Mouse (Mus musculus): ENCODE measurements around the gene Zfp980.
"Not testable (repeated sequence)": the region's sequence is repeated elsewhere in the genome, so short reads cannot be mapped to it uniquely, and the experiment has no call there.

Zfp980 gene

GRCm38 (mm10) chr4:145670385-145670784, at the start of gene Zfp980:
Gene Zfp980 (plus strand): TSS chr4:145670685.
- not testable (repeated sequence) for H3K27me3 ChIP-seq (ENCODE audit: control insufficient read depth, insufficient read depth, low read length, poor library complexity, severe bottlenecking); DNase-seq (ENCODE audit: low read depth, low spot score); H3K36me3 ChIP-seq (ENCODE audit: control insufficient read depth, insufficient read depth, low read length, poor library complexity, severe bottlenecking)

- not testable (repeated sequence) for H3K27me3 ChIP-seq (ENCODE audit: control insufficient read depth, insufficient read depth, low read length, poor library complexity, severe bottlenecking); H3K36me3 ChIP-seq (ENCODE audit: control insufficient read depth, insufficient read depth, low read length, poor library complexity, severe bottlenecking); DNase-seq (ENCODE audit: low read depth, low spot score)
Measured at GRCm38 (mm10) chr4:145640416-145641185, 29.9 kb upstream of the Zfp980 start.

DNA sequence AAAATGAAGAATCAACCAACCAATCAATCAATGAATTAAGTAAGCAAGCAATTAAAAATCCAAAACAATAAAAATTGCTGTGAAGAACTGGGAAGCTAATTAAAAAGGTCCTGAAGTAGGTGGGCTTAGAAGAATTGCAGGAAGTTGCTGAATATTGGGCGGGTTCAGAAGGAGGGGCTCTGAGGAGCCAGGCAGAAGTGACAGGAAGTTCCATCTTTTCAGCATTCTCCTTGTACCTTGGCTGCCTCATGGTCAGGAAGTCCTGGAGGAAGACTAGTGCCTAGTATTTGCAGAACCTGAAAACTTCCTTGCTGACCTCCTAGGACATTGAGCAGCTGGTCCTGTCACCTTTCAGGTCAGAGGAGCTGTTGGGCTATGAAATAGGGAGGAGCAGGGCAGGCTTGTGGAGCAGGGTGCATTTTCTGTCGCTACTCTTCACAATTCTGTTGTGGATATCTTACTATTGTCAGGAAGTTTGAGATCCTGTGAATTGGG, 3.8 kb downstream of the Zfp980 start:
- DNase-seq (ENCODE audit: low read depth, low spot score); H3K36me3 ChIP-seq (ENCODE audit: control insufficient read depth, insufficient read depth, low read length, poor library complexity, severe bottlenecking): not testable (repeated sequence)

DNA sequence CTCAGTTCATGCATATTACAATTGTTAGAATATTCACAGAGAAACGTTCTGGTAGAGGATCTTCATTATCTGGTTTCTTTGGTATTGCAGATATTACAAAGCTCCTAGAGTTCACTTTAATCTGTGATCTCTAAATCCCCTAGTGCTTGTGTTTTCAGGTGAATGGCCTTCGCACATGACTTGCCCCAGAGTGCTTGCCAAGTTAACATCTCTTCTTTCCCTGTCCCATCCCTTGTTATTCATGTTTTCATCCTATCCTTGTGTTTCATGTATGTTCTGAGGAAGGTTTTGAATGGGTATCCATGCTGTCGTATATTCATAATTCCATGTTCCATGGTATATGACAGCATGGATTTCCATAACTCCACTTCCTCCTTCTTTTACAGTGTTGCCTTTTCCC, 9.7 kb downstream of the Zfp980 start:
- H3K36me3 ChIP-seq (ENCODE audit: control insufficient read depth, insufficient read depth, low read length, poor library complexity, severe bottlenecking) = not testable (repeated sequence)
- DNase-seq (ENCODE audit: low read depth, low spot score) = peak; percentile 2

More for the DNA sequence above, 3.8 kb downstream of the Zfp980 start:
- not testable (repeated sequence) for H3K27me3 ChIP-seq (ENCODE audit: control insufficient read depth, insufficient read depth, low read length, poor library complexity, severe bottlenecking)

DNA sequence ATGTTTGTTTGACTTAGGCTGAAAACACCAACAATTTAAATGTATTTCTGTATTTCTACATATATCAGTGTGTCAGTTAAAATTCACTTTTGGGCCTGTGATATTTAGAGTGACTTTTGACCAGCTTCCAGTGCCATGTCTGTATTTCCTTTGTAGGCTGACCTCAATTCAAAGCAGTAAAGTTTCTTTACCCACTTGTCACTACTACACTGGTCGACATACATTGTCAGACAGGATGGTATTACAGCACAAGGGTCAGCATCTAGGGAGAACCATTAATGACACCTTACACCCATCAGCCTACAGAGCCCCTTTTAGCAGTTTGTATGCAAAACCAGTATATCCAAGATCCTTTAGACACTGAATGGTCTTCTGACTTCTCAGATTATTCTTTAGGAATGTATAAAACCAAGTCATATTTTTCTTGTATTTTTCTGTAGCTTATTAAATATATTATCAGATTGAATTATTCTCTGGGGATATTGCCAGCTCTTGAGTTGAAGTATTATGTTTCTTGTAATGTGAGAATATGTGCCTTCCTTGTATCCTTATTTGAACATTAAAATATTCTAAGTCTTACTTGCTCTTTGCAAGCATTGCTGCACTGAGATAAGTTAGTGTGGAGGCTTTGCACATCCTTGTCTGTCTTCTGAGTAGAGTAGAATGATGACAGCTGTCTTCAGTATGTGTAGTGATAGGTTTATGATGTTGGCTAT, 10.3 kb downstream of the Zfp980 start:
- H3K36me3 ChIP-seq (ENCODE audit: control insufficient read depth, insufficient read depth, low read length, poor library complexity, severe bottlenecking); DNase-seq (ENCODE audit: low read depth, low spot score); H3K27me3 ChIP-seq (ENCODE audit: control insufficient read depth, insufficient read depth, low read length, poor library complexity, severe bottlenecking): not testable (repeated sequence)

More for the DNA sequence above, 9.7 kb downstream of the Zfp980 start:
- H3K27me3 ChIP-seq (ENCODE audit: control insufficient read depth, insufficient read depth, low read length, poor library complexity, severe bottlenecking) = not testable (repeated sequence)

- DNase-seq (ENCODE audit: low read depth, low spot score); H3K27me3 ChIP-seq (ENCODE audit: control insufficient read depth, insufficient read depth, low read length, poor library complexity, severe bottlenecking); H3K36me3 ChIP-seq (ENCODE audit: control insufficient read depth, insufficient read depth, low read length, poor library complexity, severe bottlenecking): not testable (repeated sequence)
Measured at GRCm38 (mm10) chr4:145682021-145682420, 11.5 kb downstream of the Zfp980 start.

DNA sequence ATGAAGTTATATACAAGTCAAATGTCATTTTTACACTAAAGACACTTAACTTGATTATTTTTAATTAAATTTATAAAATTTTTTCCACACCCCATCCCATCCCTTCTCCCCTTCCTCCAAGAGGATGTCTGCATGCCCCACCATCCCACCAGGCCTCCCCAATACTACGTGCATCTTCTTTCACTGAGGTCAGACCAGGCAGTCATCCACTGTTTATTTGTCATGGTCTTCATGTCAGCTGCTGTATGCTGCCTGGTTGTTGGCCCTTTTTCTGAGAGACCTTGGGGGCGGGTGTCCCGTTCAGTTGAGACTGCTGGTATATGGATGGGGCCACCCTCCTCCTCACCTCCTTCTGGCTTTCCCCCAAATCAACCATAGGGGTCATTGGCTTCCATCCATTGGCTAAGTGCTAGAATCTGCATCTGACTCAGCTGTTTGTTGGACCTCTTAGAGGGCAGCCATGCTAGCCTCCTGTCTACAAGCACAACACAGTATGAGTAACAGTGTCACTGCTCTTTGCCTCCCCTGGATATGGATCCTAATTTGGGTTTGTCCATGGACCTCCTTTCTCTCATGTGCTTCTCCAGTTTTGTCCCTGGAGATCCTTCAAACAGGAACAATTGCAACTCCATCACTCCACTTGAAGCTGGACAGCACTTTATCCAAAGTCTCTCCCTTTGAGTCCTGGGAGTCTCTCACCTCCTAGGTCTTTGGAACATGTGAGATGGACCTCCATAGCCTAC, 12.7 kb downstream of the Zfp980 start:
- not testable (repeated sequence) for DNase-seq (ENCODE audit: low read depth, low spot score); H3K27me3 ChIP-seq (ENCODE audit: control insufficient read depth, insufficient read depth, low read length, poor library complexity, severe bottlenecking); H3K36me3 ChIP-seq (ENCODE audit: control insufficient read depth, insufficient read depth, low read length, poor library complexity, severe bottlenecking)

DNA sequence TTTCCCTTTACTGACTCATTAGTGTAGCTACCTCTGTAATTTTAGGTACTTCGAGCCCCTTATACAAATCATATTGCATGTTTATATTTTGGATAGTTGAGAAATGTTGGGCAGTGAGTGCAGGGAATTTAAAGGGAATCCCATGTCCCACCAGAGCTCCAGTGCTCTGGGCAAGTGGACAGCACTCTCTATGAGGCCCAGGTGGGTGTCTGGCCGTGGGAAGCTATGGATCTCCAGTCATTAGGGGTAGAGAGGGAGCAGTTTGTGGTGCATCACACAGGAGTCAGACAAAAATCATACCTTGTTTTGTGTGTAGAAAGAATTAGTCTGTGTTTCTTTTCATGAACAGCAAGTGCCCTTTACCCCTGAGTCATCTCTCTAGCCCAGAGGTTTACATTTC, 15.6 kb downstream of the Zfp980 start:
- H3K36me3 ChIP-seq (ENCODE audit: control insufficient read depth, insufficient read depth, low read length, poor library complexity, severe bottlenecking); DNase-seq (ENCODE audit: low read depth, low spot score): not testable (repeated sequence)

GRCm38 (mm10) chr4:145744935-145745644, 74.6 kb downstream of the Zfp980 start:
- H3K36me3 ChIP-seq (ENCODE audit: control insufficient read depth, insufficient read depth, low read length, poor library complexity, severe bottlenecking); DNase-seq (ENCODE audit: low read depth, low spot score); H3K27me3 ChIP-seq (ENCODE audit: control insufficient read depth, insufficient read depth, low read length, poor library complexity, severe bottlenecking): not testable (repeated sequence)

More for the DNA sequence above, 15.6 kb downstream of the Zfp980 start:
- H3K27me3 ChIP-seq (ENCODE audit: control insufficient read depth, insufficient read depth, low read length, poor library complexity, severe bottlenecking) = not testable (repeated sequence)

- not testable (repeated sequence) for H3K36me3 ChIP-seq (ENCODE audit: control insufficient read depth, insufficient read depth, low read length, poor library complexity, severe bottlenecking); H3K27me3 ChIP-seq (ENCODE audit: control insufficient read depth, insufficient read depth, low read length, poor library complexity, severe bottlenecking); DNase-seq (ENCODE audit: low read depth, low spot score)
Measured at GRCm38 (mm10) chr4:145745645-145745991, 75.1 kb downstream of the Zfp980 start.
